ENCODE assay signal across 25 mouse cellular contexts in genomic region chr12:8776741-8777140, GRCm38 (mm10). TPM values are rescaled to one million over a fixed set of nuclear protein-coding genes. Genes with fewer than 3 reads are reported as not detected.
DNase-seq lines count a peak whose midpoint lies in the region; ATAC-seq lines count a peak whose summit lies in the region.
"Had no signal": no experiment of that assay in that cellular context is flagged by ENCODE, and none has a peak within 500 bp of the region (broad histone marks: within the 10 kb centered on the region; RNA-seq: fewer than 3 reads in every experiment).

No protein-coding gene starts in this region.

- no peaks in the 10 kb centered on the region for H3K9me3 ChIP-seq in embryonic facial prominence, embryonic 15.5 days (replicated peaks)
- H3K9me3 ChIP-seq in embryonic facial prominence, embryonic 10.5 days: no peaks in the 10 kb centered on the region
- no peaks in the 10 kb centered on the region for H3K9me3 ChIP-seq in lung, embryonic 16.5 days (ENCODE audit: control insufficient read depth, low read length)
- H3K9me3 ChIP-seq in stomach, embryonic 16.5 days (replicated peaks; ENCODE audit: control insufficient read depth, low read length): no peaks in the 10 kb centered on the region
- H3K9me3 ChIP-seq in forebrain, embryonic 10.5 days: no peaks in the 10 kb centered on the region
- H3K9me3 ChIP-seq: embryonic facial prominence, embryonic 12.5 days; forebrain, embryonic 13.5 days; heart, embryonic 10.5 days; heart, embryonic 13.5 days had no signal

- peak overlapping the region; percentile 45; the same call in 1 of the 2 replicates for H3K27ac ChIP-seq in embryonic facial prominence, embryonic 15.5 days (replicated peaks)
- H3K27ac ChIP-seq in embryonic facial prominence, embryonic 10.5 days (replicated peaks): no peak overlapping the region
- peak overlapping the region; percentile 48; the same call in 1 of the 2 replicates for H3K27ac ChIP-seq in lung, embryonic 16.5 days (ENCODE audit: low read length)
- H3K27ac ChIP-seq in stomach, embryonic 16.5 days (ENCODE audit: low read length): peak overlapping the region; percentile 90
- H3K27ac ChIP-seq in forebrain, embryonic 10.5 days: no peak overlapping the region
- H3K27ac ChIP-seq: embryonic facial prominence, embryonic 12.5 days; forebrain, embryonic 13.5 days; heart, adult 2 months; heart, embryonic 10.5 days; heart, embryonic 13.5 days; hindbrain, embryonic 14.5 days; hindbrain, postnatal 0 days had no signal

- no peaks in the 10 kb centered on the region for H3K36me3 ChIP-seq in embryonic facial prominence, embryonic 15.5 days
- peaks cover 39% of the 10 kb centered on the region for H3K36me3 ChIP-seq in embryonic facial prominence, embryonic 10.5 days (replicated peaks)
- no peaks in the 10 kb centered on the region for H3K36me3 ChIP-seq in lung, embryonic 16.5 days (ENCODE audit: control insufficient read depth, insufficient read depth, low read length)
- H3K36me3 ChIP-seq in stomach, embryonic 16.5 days (ENCODE audit: control insufficient read depth, insufficient read depth, low read length): no peaks in the 10 kb centered on the region
- peaks cover 48% of the 10 kb centered on the region for H3K36me3 ChIP-seq in forebrain, embryonic 10.5 days (replicated peaks)
- H3K36me3 ChIP-seq: embryonic facial prominence, embryonic 12.5 days; heart, embryonic 10.5 days; heart, embryonic 13.5 days had no signal

- no peak overlapping the region for H3K9ac ChIP-seq in embryonic facial prominence, embryonic 15.5 days
- no peak overlapping the region for H3K9ac ChIP-seq in lung, embryonic 16.5 days (ENCODE audit: low read length)
- H3K9ac ChIP-seq in stomach, embryonic 16.5 days (ENCODE audit: low read length): peak overlapping the region; percentile 44
- H3K9ac ChIP-seq: embryonic facial prominence, embryonic 12.5 days; forebrain, embryonic 13.5 days; heart, embryonic 13.5 days; hindbrain, embryonic 14.5 days had no signal

- no peak for ATAC-seq in embryonic facial prominence, embryonic 15.5 days (ENCODE audit: insufficient number of reproducible peaks, low FRiP score, low TSS enrichment, low read depth)
- ATAC-seq in lung, embryonic 16.5 days (ENCODE audit: low read depth): no peak
- no peak for ATAC-seq in stomach, embryonic 16.5 days (ENCODE audit: insufficient read depth, low FRiP score)
- ATAC-seq: forebrain, embryonic 13.5 days; forebrain, embryonic 16.5 days; hindbrain, postnatal 0 days; Patski had no signal

- DNase-seq in embryonic facial prominence, embryonic 10.5 days (ENCODE audit: low spot score): no peak
- no peak for DNase-seq in lung, adult 18-20 months
- DNase-seq in forebrain, embryonic 10.5 days (ENCODE audit: extremely low spot score, low spot score): no peak
- DNase-seq: adrenal gland, postnatal 10 days; adrenal gland, postnatal 36 days; cerebellum, adult 18-20 months; cerebellum, adult 9-10 months; cerebellum, postnatal 14 days; gastrocnemius, postnatal 10 days; gastrocnemius, postnatal 36 days; heart, adult 2 months; heart, postnatal 14 days; heart, postnatal 4 days had no signal

- WGBS in embryonic facial prominence, embryonic 15.5 days: 87% methylated on average over 3 of the region's 3 CpGs
- WGBS in embryonic facial prominence, embryonic 10.5 days: 93% methylated on average over 3 of the region's 3 CpGs
- WGBS in lung, embryonic 16.5 days: 84% methylated on average over 3 of the region's 3 CpGs
- 83% methylated on average over 3 of the region's 3 CpGs for WGBS in stomach, embryonic 16.5 days
- WGBS in forebrain, embryonic 10.5 days: 92% methylated on average over 3 of the region's 3 CpGs

- no peak overlapping the region for H3K4me2 ChIP-seq in embryonic facial prominence, embryonic 15.5 days (replicated peaks)
- no peak overlapping the region for H3K4me2 ChIP-seq in lung, embryonic 16.5 days (ENCODE audit: low read depth, low read length)
- H3K4me2 ChIP-seq in stomach, embryonic 16.5 days (ENCODE audit: low read depth, low read length): peak overlapping the region; percentile 7
- H3K4me2 ChIP-seq: embryonic facial prominence, embryonic 12.5 days; forebrain, embryonic 13.5 days; heart, embryonic 13.5 days; hindbrain, embryonic 14.5 days had no signal

- no peak overlapping the region for H3K4me3 ChIP-seq in embryonic facial prominence, embryonic 15.5 days (replicated peaks)
- H3K4me3 ChIP-seq in embryonic facial prominence, embryonic 10.5 days: no peak overlapping the region
- H3K4me3 ChIP-seq in lung, embryonic 16.5 days (ENCODE audit: low read length): no peak overlapping the region
- no peak overlapping the region for H3K4me3 ChIP-seq in stomach, embryonic 16.5 days (replicated peaks; ENCODE audit: low read length)
- no peak overlapping the region for H3K4me3 ChIP-seq in forebrain, embryonic 10.5 days
- H3K4me3 ChIP-seq: erythroblast, embryonic 14.5 days; forebrain, embryonic 13.5 days; heart, adult 2 months; heart, embryonic 10.5 days; heart, embryonic 13.5 days had no signal

- peaks cover 85% of the 10 kb centered on the region for H3K4me1 ChIP-seq in embryonic facial prominence, embryonic 15.5 days
- H3K4me1 ChIP-seq in embryonic facial prominence, embryonic 10.5 days: peaks cover 78% of the 10 kb centered on the region
- peaks cover 46% of the 10 kb centered on the region for H3K4me1 ChIP-seq in lung, embryonic 16.5 days (replicated peaks; ENCODE audit: control insufficient read depth, insufficient read depth, low read length)
- H3K4me1 ChIP-seq in stomach, embryonic 16.5 days (ENCODE audit: control insufficient read depth, insufficient read depth, low read length): peaks cover 45% of the 10 kb centered on the region
- peaks cover 60% of the 10 kb centered on the region for H3K4me1 ChIP-seq in forebrain, embryonic 10.5 days

- no peaks in the 10 kb centered on the region for H3K27me3 ChIP-seq in embryonic facial prominence, embryonic 15.5 days
- H3K27me3 ChIP-seq in embryonic facial prominence, embryonic 10.5 days (replicated peaks; ENCODE audit: low read depth, poor library complexity, severe bottlenecking): no peaks in the 10 kb centered on the region
- H3K27me3 ChIP-seq in lung, embryonic 16.5 days (ENCODE audit: control insufficient read depth, insufficient read depth, low read depth, low read length): no peaks in the 10 kb centered on the region
- no peaks in the 10 kb centered on the region for H3K27me3 ChIP-seq in stomach, embryonic 16.5 days (ENCODE audit: control insufficient read depth, insufficient read depth, low read length)
- no peaks in the 10 kb centered on the region for H3K27me3 ChIP-seq in forebrain, embryonic 10.5 days (ENCODE audit: poor library complexity, severe bottlenecking)
- H3K27me3 ChIP-seq: embryonic facial prominence, embryonic 12.5 days; forebrain, embryonic 13.5 days; heart, embryonic 13.5 days; Patski had no signal

RNA-seq across cellular contexts. Expression of gene Sdc1, which starts 5.6 kb away (rescaled TPM):
- 176 and 181 TPM in 2 replicates for polyA plus RNA-seq in embryonic facial prominence, embryonic 15.5 days (2015; fragmentation: Nextera tagmentation; extraction: Ambion mirVana)
- polyA plus RNA-seq in embryonic facial prominence, embryonic 10.5 days (2016; fragmentation: Nextera tagmentation; extraction: Ambion mirVana): 157 and 158 TPM in 2 replicates
- 166 and 170 TPM in 2 replicates for polyA plus RNA-seq in lung, embryonic 16.5 days (2015; fragmentation: Nextera tagmentation; extraction: Ambion mirVana)
- polyA plus RNA-seq in stomach, embryonic 16.5 days (2015; fragmentation: Nextera tagmentation; extraction: Ambion mirVana): 181 and 205 TPM in 2 replicates
- 133 and 140 TPM in 2 replicates for polyA plus RNA-seq in forebrain, embryonic 10.5 days (2016; fragmentation: Nextera tagmentation; extraction: Ambion mirVana)

Comparison
In these comparisons a context has a peak if more than half of its experiments do, and no peak if none do; other contexts are left out.
1. H3K27ac ChIP-seq: peak in embryonic facial prominence, embryonic 15.5 days (single experiment), lung, embryonic 16.5 days (single experiment) and stomach, embryonic 16.5 days (single experiment); none in embryonic facial prominence, embryonic 10.5 days (single experiment) and forebrain, embryonic 10.5 days (single experiment).